Mouse (Mus musculus) erythroid progenitor cell, adult 5-6 weeks (primary cell): ENCODE data around the gene Nfatc3. TPM values are rescaled to one million over a fixed set of nuclear protein-coding genes. Genes with fewer than 3 reads are reported as not detected.

Experiments used
- ATAC-seq: replicated peaks from 2 replicates; pipeline ENCODE4 v1.8.0; 2016; ENCODE audit warnings: moderate number of reproducible peaks, mild to moderate bottlenecking, moderate TSS enrichment, inconsistent platforms; ENCODE audit not compliant: poor library complexity, low FRiP score, severe bottlenecking
- total RNA-seq, 2 experiments: library from RNA; stranded (forward) in 1 of 2; stranded (reverse) in 1 of 2; fragments of 150-400 nt in 1 of 2; fragments of 186-747, 209-891 nt in 1 of 2; gene quantifications; 2 replicates each; pipeline versions ENCODE4 v1.2.3 to v1.2.4; 2015 to 2017; ENCODE audit warnings: low replicate concordance in 2 of 2

Nfatc3 gene
- total RNA-seq, 2 experiments from 2014 or later = 32.7 to 71.3 TPM

GRCm38 (mm10) chr8:106054190-106054811 is 4.3 kb upstream of the Nfatc3 start:
- no peak for ATAC-seq

GRCm38 (mm10) chr8:106055038-106055437 is 3.6 kb upstream of the Nfatc3 start:
- ATAC-seq = no peak

GRCm38 (mm10) chr8:106056455-106056982 is 2.1 kb upstream of the Nfatc3 start:
- ATAC-seq = no peak

GRCm38 (mm10) chr8:106059613-106060371 is 1.2 kb downstream of the Nfatc3 start:
- peak; percentile 36 for ATAC-seq

- ATAC-seq = no peak
Measured at GRCm38 (mm10) chr8:106060521-106060920, 1.9 kb downstream of the Nfatc3 start.

- no peak for ATAC-seq
Measured at GRCm38 (mm10) chr8:106061686-106062085, 3.0 kb downstream of the Nfatc3 start.

GRCm38 (mm10) chr8:106063046-106063445 is 4.4 kb downstream of the Nfatc3 start:
- no peak for ATAC-seq

GRCm38 (mm10) chr8:106066721-106067120 is 8.1 kb downstream of the Nfatc3 start:
- no peak for ATAC-seq

- ATAC-seq = no peak
Measured at GRCm38 (mm10) chr8:106069565-106069964, 10.9 kb downstream of the Nfatc3 start.

- ATAC-seq = no peak
Measured at GRCm38 (mm10) chr8:106072113-106072512, 13.5 kb downstream of the Nfatc3 start.

- ATAC-seq = no peak
Measured at GRCm38 (mm10) chr8:106074236-106074635, 15.6 kb downstream of the Nfatc3 start.

- no peak for ATAC-seq
Measured at GRCm38 (mm10) chr8:106074659-106075058, 16.0 kb downstream of the Nfatc3 start.

GRCm38 (mm10) chr8:106075161-106075862 is 16.7 kb downstream of the Nfatc3 start:
- ATAC-seq = peak; percentile 65; the same call in 1 of the 2 replicates

GRCm38 (mm10) chr8:106075863-106076174 is 17.2 kb downstream of the Nfatc3 start:
- ATAC-seq = no peak

- no peak for ATAC-seq
Measured at GRCm38 (mm10) chr8:106076612-106077011, 18.0 kb downstream of the Nfatc3 start.

- no peak for ATAC-seq
Measured at GRCm38 (mm10) chr8:106077452-106078067, 18.9 kb downstream of the Nfatc3 start.

GRCm38 (mm10) chr8:106102321-106102720 is 43.7 kb downstream of the Nfatc3 start:
- ATAC-seq = no peak

- no peak for ATAC-seq
Measured at GRCm38 (mm10) chr8:106103888-106104287, 45.2 kb downstream of the Nfatc3 start.

- no peak for ATAC-seq
Measured at GRCm38 (mm10) chr8:106106193-106106592, 47.6 kb downstream of the Nfatc3 start.

GRCm38 (mm10) chr8:106108080-106108479 is 49.4 kb downstream of the Nfatc3 start:
- no peak for ATAC-seq
